Mouse (Mus musculus) retina, postnatal 7 days (tissue): ENCODE results near the gene Kcnk10.
A peak's percentile ranks its signal among the peaks of the same experiment; 100 is the strongest.
"Not testable (repeated sequence)": the region's sequence is repeated elsewhere in the genome, so short reads cannot be mapped to it uniquely, and the experiment has no call there.

Experiments
- DNase-seq: peaks from one replicate; pipeline ENCODE4 v3.0.0-alpha.2; 2012; ENCODE audit warnings: low read depth, low spot score

Gene Kcnk10

DNA sequence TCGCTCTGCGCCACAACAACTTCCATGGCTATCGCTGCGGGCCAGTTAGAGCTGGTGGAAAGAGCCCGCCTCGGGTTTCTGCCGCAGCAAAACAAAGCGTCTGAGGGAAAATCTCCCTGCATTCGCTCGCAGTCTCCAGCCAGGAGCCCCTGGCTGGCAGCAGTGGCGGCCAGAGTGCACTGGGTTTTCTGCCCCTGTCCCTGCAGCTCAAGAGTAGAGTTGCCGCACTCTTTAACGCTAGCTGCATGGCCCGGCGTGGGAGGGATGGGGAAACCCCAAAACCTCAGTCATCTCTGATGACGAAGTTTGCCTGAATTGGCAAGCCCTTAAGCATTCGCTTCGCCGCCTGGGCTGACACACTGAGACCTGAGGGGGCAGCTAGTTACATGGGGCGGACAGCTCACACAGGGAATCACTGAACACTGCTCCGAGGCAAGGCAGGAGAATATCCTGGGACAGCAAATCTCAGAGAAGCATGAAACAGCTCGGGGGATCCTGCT lies at the start of gene Kcnk10:
Gene Kcnk10, minus strand, starts transcription at position 450 of the 500 bp plus-strand sequence.
- DNase-seq: no peak

DNA sequence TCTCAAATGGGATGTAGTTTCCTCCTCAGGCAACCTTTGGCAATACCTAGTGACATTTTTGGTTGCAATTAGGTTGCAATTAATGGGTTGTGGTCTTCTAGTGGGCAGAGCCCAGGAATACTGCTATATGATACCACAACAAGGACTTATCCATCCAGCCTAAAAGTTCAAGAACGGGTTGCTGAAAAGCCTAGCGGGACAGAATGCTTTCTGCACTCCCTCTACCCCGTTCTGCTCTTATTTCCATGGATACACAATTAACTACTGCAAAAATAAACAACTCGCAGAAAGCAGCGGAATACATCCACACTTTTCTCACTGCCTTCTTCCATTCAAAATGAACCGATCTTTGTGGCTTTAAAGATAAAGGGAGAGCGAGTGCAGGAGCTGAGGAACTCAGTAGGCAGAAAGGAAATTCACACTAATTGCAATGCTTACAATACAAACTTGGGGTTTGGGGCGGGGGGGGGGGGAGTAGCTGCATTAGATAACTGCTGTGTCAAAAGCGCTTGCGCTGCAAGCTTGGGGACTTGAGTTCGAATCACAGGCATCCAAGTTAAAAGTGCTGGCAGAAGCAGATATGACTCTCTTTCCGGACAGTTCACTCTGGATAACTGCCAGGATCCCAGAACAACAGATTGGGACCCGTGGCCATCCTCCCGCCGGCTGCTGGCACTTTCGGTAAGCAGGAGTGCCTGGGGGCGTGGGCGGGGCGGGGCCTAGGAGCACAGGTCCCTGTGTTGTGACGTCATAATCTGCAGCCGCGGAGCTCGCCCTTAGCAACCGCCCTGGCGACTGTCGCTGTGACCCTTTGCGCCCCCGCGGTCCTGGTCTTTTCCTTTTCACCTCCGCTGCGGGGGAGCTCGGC lies 49.5 kb upstream of the Kcnk10 start, which contains the start of gene Spata7:
Gene Spata7, plus strand, starts transcription at position 766 of the 868 bp plus-strand sequence.
- peak; percentile 69 for DNase-seq

DNA sequence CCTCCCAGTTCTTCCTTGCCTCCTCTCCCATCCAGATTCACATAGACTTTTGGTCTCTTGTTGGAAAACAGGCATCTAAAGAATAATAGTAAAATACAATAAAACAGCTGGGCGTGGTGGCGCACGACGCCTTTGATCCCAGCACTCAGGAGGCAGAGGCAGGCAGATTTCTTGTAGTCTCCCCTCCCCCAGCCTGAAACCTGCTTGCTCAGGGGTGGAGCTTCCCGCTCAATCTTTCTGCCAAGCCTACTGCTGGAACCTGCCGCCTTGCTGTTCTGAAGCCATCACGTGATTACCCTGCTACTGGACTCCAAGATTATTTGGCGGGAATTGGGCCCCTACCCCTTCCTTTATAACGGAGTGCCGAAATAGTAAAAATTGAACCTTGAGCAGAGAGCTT lies 45.2 kb upstream of the Kcnk10 start:
- not testable (repeated sequence) for DNase-seq

DNA sequence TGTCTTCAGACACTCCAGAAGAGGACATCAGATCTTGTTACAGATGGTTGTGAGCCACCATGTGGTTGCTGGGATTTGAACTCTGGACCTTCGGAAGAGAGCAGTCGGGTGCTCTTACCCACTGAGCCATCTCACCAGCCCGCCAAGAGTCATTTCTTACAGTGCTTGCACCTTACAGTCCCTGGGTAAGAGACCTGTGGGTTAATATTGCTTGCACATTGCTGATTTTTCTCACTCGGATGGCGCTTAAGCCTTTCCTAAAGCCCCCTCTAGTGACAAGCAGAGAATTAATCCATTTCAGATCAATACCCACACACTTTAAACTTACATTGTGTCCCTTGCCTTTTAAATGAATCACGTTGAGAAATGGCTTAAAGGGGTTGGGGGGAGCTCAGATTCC lies 42.8 kb upstream of the Kcnk10 start:
- not testable (repeated sequence) for DNase-seq

GRCm38 (mm10) chr12:98619496-98619895 lies 41.4 kb upstream of the Kcnk10 start:
- DNase-seq: no peak

GRCm38 (mm10) chr12:98615746-98616145 lies 37.6 kb upstream of the Kcnk10 start:
- DNase-seq: no peak

DNA sequence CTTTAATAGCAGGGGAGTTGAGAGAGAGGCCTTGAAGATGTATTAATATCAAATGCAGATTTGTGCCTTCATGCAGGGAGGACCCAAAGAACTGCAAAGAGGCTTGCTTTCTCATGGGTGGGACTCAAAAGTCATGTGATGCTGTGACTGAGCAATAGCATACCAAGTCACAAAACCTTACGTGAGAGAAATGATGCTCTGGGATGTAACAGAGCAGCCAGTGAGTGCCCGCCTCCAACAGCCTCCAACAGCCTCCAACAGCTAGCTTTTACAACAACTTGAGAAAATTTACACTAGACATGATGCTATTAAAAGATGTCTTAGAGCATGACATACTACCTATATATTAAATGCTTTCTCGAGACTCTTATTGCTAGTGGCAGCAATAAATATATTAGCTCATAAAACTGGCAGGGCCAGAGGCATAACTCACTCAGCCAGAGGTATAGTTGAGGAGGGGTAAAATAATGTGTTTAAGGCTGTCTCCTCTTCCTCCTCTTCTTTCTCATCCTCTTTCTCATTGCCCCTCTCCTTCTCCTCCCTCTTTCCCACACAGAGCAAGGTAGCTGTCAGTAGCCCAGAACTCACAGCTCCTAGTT lies 36.9 kb upstream of the Kcnk10 start:
- no peak for DNase-seq

- no peak for DNase-seq
These were observed 32.2 kb upstream of the Kcnk10 start for GRCm38 (mm10) chr12:98610341-98610740.

- DNase-seq: no peak
These were observed 28.6 kb upstream of the Kcnk10 start for GRCm38 (mm10) chr12:98606595-98607290.

- no peak for DNase-seq
These were observed 27.2 kb upstream of the Kcnk10 start for GRCm38 (mm10) chr12:98605264-98605663.

GRCm38 (mm10) chr12:98602114-98602513 lies 24.0 kb upstream of the Kcnk10 start:
- DNase-seq: no peak

- no peak for DNase-seq
These were observed 22.8 kb upstream of the Kcnk10 start for GRCm38 (mm10) chr12:98600861-98601260.

- no peak for DNase-seq
These were observed 12.9 kb upstream of the Kcnk10 start for GRCm38 (mm10) chr12:98591016-98591415.

GRCm38 (mm10) chr12:98588573-98588972 lies 10.5 kb upstream of the Kcnk10 start:
- DNase-seq: no peak

DNA sequence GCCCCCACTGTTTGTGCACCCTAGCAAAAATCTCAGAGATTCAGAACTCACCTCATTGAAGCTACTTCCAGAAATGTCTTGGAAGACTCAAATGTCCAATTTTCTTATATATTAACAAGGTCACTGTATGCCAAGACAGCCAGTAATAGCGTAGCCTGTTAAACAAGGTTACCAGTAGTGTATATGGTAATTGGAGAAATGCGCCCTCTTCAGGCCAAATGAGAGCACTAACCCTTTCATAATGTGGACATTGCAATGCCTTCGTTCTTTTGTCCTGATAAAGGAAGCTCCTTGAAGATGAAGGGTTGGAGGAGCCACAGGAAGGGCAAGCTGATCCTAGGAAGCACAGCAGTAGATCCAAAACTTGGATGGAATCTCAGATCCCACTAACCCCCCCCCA lies 7.2 kb upstream of the Kcnk10 start:
- DNase-seq: no peak

GRCm38 (mm10) chr12:98575942-98576550 lies 2.1 kb downstream of the Kcnk10 start:
- no peak for DNase-seq

DNA sequence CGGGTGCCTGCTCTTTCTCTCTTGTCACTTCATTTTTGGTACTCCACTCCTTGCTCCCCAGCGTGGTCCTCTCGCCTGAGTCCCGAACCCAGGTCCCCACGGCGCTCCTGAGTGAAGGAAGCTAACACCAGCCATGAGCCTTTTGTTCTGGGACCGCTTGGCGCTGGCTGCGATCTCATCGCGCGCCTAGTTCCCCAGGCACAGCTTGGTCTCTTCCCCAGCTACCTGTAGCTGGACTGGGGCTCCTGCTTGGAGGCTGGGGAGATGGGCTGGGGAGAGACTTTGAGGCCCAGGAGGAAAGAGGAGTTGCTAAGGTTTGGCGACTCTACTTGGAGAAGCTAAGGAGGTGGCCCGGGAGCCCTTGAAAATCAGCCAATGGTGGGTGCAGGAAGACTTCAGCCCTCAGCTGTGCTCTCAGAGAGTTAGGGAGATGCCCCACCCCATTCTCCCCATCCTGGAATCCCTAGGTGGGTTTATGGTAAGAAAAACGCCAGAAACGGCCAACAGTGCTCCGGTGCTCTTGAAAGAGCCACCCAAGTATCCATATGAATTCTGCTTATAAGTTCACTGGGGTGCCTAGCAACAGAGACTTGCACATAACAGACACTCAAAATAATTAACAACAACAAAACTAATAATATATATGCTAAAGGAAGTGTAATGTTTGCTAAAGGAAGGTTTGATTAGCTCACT lies 2.8 kb downstream of the Kcnk10 start:
- no peak for DNase-seq

GRCm38 (mm10) chr12:98574353-98575194 lies 3.5 kb downstream of the Kcnk10 start:
- peak; percentile 37 for DNase-seq

DNA sequence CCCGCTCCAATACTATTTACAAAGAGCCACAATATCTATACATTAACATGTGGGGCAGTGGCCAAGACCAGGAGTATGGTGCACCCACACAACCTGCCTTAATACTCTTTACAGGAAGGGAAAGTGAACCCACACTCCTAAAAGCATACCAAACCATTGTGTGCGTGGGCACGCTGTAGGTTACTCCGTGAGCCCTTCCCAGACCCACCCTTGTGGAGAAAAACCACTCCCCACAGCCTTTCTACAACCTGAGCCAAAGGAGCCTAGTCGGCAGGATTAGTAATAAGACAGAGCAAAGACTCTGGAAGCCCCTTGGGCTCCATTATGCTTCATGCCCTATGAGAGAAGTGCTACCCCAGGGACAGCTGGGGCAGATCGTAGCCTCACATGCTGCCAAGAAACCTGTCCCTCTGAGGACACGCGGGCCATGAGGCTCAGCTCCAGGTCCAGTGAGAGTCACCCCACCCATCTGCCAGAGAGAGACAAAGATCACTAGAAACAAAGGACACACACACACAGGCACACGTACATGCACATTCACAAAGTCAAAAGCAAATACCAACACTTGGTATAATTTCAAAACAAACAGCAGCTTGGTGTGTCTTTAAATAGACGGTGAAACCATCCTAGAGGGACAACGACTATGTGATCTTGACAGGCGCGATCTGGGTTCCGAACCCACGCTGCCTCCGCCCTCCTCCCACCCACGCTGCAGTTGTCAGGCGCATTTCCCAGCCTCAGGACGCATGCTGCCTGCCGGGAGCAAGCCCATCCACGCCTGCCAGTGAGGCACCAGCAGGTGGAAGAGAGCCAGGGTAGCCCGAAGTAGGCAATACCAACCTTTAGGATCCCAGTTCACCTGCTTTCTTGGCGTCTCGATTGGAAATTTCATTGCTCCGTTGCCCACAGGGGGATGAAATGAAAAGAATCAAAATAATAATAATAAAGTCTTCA lies 4.5 kb downstream of the Kcnk10 start:
- DNase-seq: no peak
